Mouse (Mus musculus) lung, embryonic 15.5 days (tissue): ENCODE results near the gene Gprc5d. TPM values are rescaled to one million over a fixed set of nuclear protein-coding genes. Genes with fewer than 3 reads are reported as not detected.

ENCODE experiments used
- ATAC-seq: fragments of 200-750 bp; cut with Nextera tagmentation; 2 replicates; pipeline ENCODE4 v1.8.0; 2017; ENCODE audit warnings: moderate number of reproducible peaks, borderline replicate concordance; ENCODE audit not compliant: low FRiP score, low TSS enrichment; ENCODE audit errors: extremely low read depth
- H3K27ac ChIP-seq: fragments of 300-500 bp; sonication (generic); 2 replicates; pipeline ENCODE4 v1.5.1; 2015; ENCODE audit warnings: moderate library complexity, mild to moderate bottlenecking, inconsistent platforms
- H3K27me3 ChIP-seq: fragments of 300-500 bp; sonication (generic); 2 replicates; pipeline ENCODE4 v1.6.1; 2015; ENCODE audit warnings: inconsistent platforms
- H3K36me3 ChIP-seq: fragments of 300-500 bp; sonication (generic); 2 replicates; pipeline ENCODE4 v1.6.1; 2015; ENCODE audit warnings: inconsistent platforms
- H3K4me1 ChIP-seq: fragments of 300-500 bp; sonication (generic); 2 replicates; pipeline ENCODE4 v1.6.1; 2015; ENCODE audit warnings: inconsistent platforms
- H3K4me2 ChIP-seq: fragments of 300-500 bp; sonication (generic); 2 replicates; pipeline ENCODE4 v1.6.1; 2015; ENCODE audit warnings: inconsistent platforms, mild to moderate bottlenecking, moderate library complexity
- H3K4me3 ChIP-seq: fragments of 300-500 bp; sonication (generic); 2 replicates; pipeline ENCODE4 v1.5.1; 2015; ENCODE audit warnings: mild to moderate bottlenecking, inconsistent platforms
- H3K9ac ChIP-seq: fragments of 300-500 bp; sonication (generic); 2 replicates; pipeline ENCODE4 v1.6.1; 2015; ENCODE audit warnings: inconsistent platforms
- H3K9me3 ChIP-seq: fragments of 300-500 bp; sonication (generic); 2 replicates; pipeline ENCODE4 v1.6.1; 2016; ENCODE audit warnings: inconsistent platforms
- WGBS: fragments of 180-500 bp; shearing (Covaris S2); methylation state at CpG from one replicate; pipeline ENCODE4 v1.1.7; 2015; 5-methylcytosine and 5-hydroxymethylcytosine counted together
- polyA plus RNA-seq: library from polyadenylated mRNA; unstranded; fragments of >200 nt; fragmentation: Nextera tagmentation; extraction: Ambion mirVana; gene quantifications from 2 replicates; pipeline ENCODE4 v1.2.1, GENCODE M21; 2015

Gprc5d gene
- polyA plus RNA-seq, 1 experiment from 2014 or later, result not detected

- Histone ChIP-seq H3K4me1 (peaks cover 21% of the 10 kb centered on the region), H3K4me2 (peak within 1 kb of the TSS; percentile 88), H3K9ac (peak within 1 kb of the TSS; percentile 64), H3K4me3 (peak within 1 kb of the TSS; percentile 60), H3K27me3 (no peaks in the 10 kb centered on the region), H3K36me3 (no peaks in the 10 kb centered on the region), H3K9me3 (no peaks in the 10 kb centered on the region), H3K27ac (peak within 1 kb of the TSS; percentile 91)
- ATAC-seq, result peak; percentile 77
- under 1% methylated on average over 43 of the region's 44 CpGs for WGBS
These were observed 52.7 kb downstream of the Gprc5d start, which contains the start of gene Gprc5a for GRCm38 (mm10) chr6:135065236-135065957. Gprc5a (plus strand) TSS chr6:135065651.

GRCm38 (mm10) chr6:135064621-135065020 lies 53.5 kb downstream of the Gprc5d start:
- H3K9ac ChIP-seq, result no peak overlapping the region
- H3K4me1 ChIP-seq, result peaks cover 13% of the 10 kb centered on the region
- H3K27me3 ChIP-seq, result no peaks in the 10 kb centered on the region
- no peak for ATAC-seq
- peak overlapping the region; percentile 60 for H3K4me3 ChIP-seq
- H3K36me3 ChIP-seq, result no peaks in the 10 kb centered on the region
- H3K4me2 ChIP-seq, result peak overlapping the region; percentile 88
- WGBS, result 63% methylated on average over 12 of the region's 12 CpGs
- no peaks in the 10 kb centered on the region for H3K9me3 ChIP-seq
- peak overlapping the region; percentile 91 for H3K27ac ChIP-seq

- no peak for ATAC-seq
- peaks cover 10% of the 10 kb centered on the region for H3K4me1 ChIP-seq
- no peak overlapping the region for H3K9ac ChIP-seq
- 93% methylated on average over 4 of the region's 4 CpGs for WGBS
- no peak overlapping the region for H3K4me3 ChIP-seq
- H3K4me2 ChIP-seq, result no peak overlapping the region
- no peaks in the 10 kb centered on the region for H3K27me3 ChIP-seq
- H3K36me3 ChIP-seq, result no peaks in the 10 kb centered on the region
- no peaks in the 10 kb centered on the region for H3K9me3 ChIP-seq
- H3K27ac ChIP-seq, result no peak overlapping the region
These were observed 57.4 kb downstream of the Gprc5d start for GRCm38 (mm10) chr6:135060728-135061127.

Other genes starting within 250 kb of the Gprc5d start
- 9.6 and 10.7 TPM in 2 replicates for gene Gpr19, start 219.7 kb downstream of the Gprc5d start, polyA plus RNA-seq
- 18.4 and 19.3 TPM in 2 replicates for gene Cdkn1b, start 197.9 kb downstream of the Gprc5d start, polyA plus RNA-seq
- 1.5 and 1.7 TPM in 2 replicates for gene Apold1, start 136.6 kb downstream of the Gprc5d start, polyA plus RNA-seq
- 123 and 125 TPM in 2 replicates for gene Ddx47, start 106.7 kb downstream of the Gprc5d start, polyA plus RNA-seq
- 72.4 and 85.7 TPM in 2 replicates for gene Gprc5a, start 52.6 kb downstream of the Gprc5d start, polyA plus RNA-seq
- gene Fam234b, start 79.7 kb upstream of the Gprc5d start, polyA plus RNA-seq, result 21.1 and 23.3 TPM in 2 replicates
- gene Hebp1, start 79.7 kb upstream of the Gprc5d start, polyA plus RNA-seq, result 9.6 and 10.0 TPM in 2 replicates
- gene Gsg1, start 136.1 kb upstream of the Gprc5d start, polyA plus RNA-seq, result 6.9 and 7.3 TPM in 2 replicates
- 0.22 and 0.36 TPM in 2 replicates for gene Pbp2, start 192.1 kb upstream of the Gprc5d start, polyA plus RNA-seq
- gene Emp1, start 244.3 kb upstream of the Gprc5d start, polyA plus RNA-seq, result 90.4 and 94.2 TPM in 2 replicates